Mouse (Mus musculus) macrophage (primary cell): ENCODE measurements around the gene Klk1b8. TPM values are rescaled to one million over a fixed set of nuclear protein-coding genes. Genes with fewer than 3 reads are reported as not detected.
"Not testable (repeated sequence)": the region's sequence is repeated elsewhere in the genome, so short reads cannot be mapped to it uniquely, and the experiment has no call there.

ENCODE experiments used
- H3K27ac ChIP-seq: fragments of 350-480 bp; formaldehyde crosslinking; 2 replicates; pipeline ENCODE4 v1.9.0; 2021
- H3K36me3 ChIP-seq: fragments of 350-480 bp; formaldehyde crosslinking; 2 replicates; pipeline ENCODE4 v1.9.0; 2021; ENCODE audit errors: inconsistent target
- H3K4me3 ChIP-seq: fragments of 350-480 bp; formaldehyde crosslinking; 2 replicates; pipeline ENCODE4 v1.9.0; 2021; ENCODE audit errors: inconsistent target
- H3K79me2 ChIP-seq: fragments of 350-480 bp; formaldehyde crosslinking; 2 replicates; pipeline ENCODE4 v1.9.0; 2021; ENCODE audit errors: inconsistent target
- WGBS: methylation state at CpG from one replicate; pipeline ENCODE4 v1.1.7; 2026; ENCODE audit warnings: inconsistent platforms; ENCODE audit not compliant: missing documents; 5-methylcytosine and 5-hydroxymethylcytosine counted together
- polyA plus RNA-seq: library from polyadenylated mRNA; stranded (reverse); fragments of 250-400 nt; gene quantifications from 3 replicates; pipeline ENCODE4 v1.2.4, GENCODE M21; 2018; ENCODE audit warnings: inconsistent platforms

Klk1b8 gene
- polyA plus RNA-seq, 1 experiment from 2014 or later = not detected

DNA sequence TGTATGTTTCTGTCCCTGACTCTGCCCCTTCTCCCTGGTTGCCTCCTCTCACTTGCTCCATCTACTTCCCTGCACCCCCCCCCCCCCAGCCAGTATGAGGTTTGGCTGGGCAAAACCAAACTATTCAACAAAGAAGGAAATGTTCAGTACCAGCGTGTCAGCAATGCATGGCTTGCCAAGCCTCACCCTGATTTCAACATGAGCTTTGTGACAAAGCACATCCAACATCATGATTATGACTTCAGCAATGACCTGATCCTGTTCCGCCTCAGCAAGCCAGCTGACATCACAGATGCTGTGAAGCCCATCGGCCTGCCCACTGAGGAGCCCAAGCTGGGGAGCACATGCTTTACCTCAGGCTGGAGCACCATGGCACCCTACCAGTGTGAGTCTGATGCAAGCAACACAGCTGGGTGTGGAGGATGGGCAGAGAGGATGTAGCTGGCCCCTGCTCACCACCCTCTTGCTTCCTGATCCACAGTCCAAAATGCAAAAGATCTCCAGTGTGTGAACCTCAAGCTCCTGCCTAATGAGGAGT, 5.7 kb upstream of the Klk1b8 start:
- Histone ChIP-seq H3K27ac (no peak overlapping the region; the same call in none of the 2 replicates), H3K79me2 (no peaks in the 10 kb centered on the region), H3K36me3 (no peaks in the 10 kb centered on the region), H3K4me3 (no peak overlapping the region)
- 58% methylated on average over 3 of the region's 3 CpGs for WGBS

DNA sequence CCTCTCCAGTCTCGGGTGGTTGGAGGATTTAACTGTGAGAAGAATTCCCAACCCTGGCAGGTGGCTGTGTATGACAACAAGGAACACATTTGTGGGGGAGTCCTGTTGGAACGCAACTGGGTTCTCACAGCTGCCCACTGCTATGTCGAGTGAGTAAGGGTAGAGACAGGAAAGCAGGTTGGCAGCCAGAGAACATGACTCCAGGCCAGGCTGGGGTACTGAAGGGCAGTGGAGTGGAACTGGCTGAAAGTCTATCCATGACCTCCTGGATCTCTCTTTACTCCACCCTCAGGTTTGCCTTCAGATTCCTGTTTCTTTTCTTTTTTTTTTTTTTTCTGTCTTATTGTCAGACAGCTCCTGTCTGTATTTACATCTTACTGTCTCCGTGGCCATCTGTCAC, 2.2 kb downstream of the Klk1b8 start:
- H3K36me3 ChIP-seq = no peaks in the 10 kb centered on the region
- H3K27ac ChIP-seq = no peak overlapping the region
- no peak overlapping the region for H3K4me3 ChIP-seq
- no peaks in the 10 kb centered on the region for H3K79me2 ChIP-seq
- WGBS = 75% methylated on average over 4 of the region's 4 CpGs

- WGBS = 70% methylated on average over 3 of the region's 3 CpGs
- Histone ChIP-seq H3K36me3 (no peaks in the 10 kb centered on the region), H3K27ac (peak within 1 kb of the TSS; percentile 8; the same call in 1 of the 2 replicates), H3K4me3 (no peak within 1 kb of the TSS), H3K79me2 (no peaks in the 10 kb centered on the region)
Observed at GRCm38 (mm10) chr7:43966451-43966850, 16.0 kb downstream of the Klk1b8 start, which contains the start of gene Klk1b1. Gene Klk1b1 (plus strand): TSS chr7:43966751.

DNA sequence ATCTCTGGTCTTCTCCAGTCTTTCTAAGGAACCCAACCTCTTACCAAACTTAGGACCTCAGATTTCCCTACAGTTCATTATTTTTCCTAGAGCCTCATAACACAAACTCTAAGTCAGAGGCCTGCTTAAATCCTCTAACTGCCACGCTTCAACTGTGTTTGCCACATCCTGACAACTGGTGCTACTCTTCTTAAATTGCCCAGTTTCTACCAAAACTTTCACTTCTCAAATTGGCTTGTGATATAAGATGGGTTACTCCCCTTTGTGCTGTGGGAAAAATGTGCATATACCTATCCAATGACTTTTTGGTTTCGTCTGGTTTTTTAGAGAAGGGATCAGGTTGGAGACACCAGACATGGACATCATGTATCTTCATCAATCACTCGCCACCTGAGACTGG, 16.6 kb downstream of the Klk1b8 start:
- Histone ChIP-seq H3K36me3 (no peaks in the 10 kb centered on the region), H3K79me2 (no peaks in the 10 kb centered on the region), H3K4me3 (no peak overlapping the region), H3K27ac (peak overlapping the region; percentile 8; the same call in 1 of the 2 replicates)
- WGBS = 57% methylated on average over 3 of the region's 3 CpGs

- 46% methylated on average over 2 of the region's 2 CpGs for WGBS
- H3K4me3 ChIP-seq = no peak overlapping the region
- no peaks in the 10 kb centered on the region for H3K36me3 ChIP-seq
- peak overlapping the region; percentile 8; the same call in 1 of the 2 replicates for H3K27ac ChIP-seq
- no peaks in the 10 kb centered on the region for H3K79me2 ChIP-seq
Observed at GRCm38 (mm10) chr7:43967612-43968011, 17.1 kb downstream of the Klk1b8 start.

DNA sequence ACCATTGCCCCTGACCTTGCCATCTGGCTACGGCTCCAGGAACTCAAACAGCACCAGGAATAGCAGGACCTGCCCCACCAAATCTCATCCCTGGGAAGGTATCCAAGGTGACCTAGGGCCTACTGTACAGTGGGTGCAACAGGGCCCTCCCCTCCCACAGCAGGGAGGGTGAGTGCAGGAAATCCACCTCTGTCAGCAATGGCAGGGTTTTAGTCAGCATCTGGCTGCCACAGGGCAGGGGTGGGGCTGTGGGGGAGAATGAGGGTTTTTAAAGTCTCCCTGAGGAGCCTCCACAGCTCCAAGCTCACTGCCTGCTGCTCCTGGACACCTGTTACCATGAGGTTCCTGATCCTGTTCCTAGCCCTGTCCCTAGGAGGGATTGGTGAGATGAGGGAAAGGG, 25.3 kb downstream of the Klk1b8 start, which contains the start of gene Klk1b9:
Klk1b9 (plus strand) TSS at position 301 of the 400 bp plus-strand sequence.
- H3K36me3 ChIP-seq = not testable (repeated sequence)
- 100% methylated on average over 1 of the region's 1 CpGs for WGBS

GRCm38 (mm10) chr7:43985657-43986056, 35.2 kb downstream of the Klk1b8 start:
- H3K4me3 ChIP-seq = no peak overlapping the region
- H3K27ac ChIP-seq = peak overlapping the region; percentile 42
- no peaks in the 10 kb centered on the region for H3K36me3 ChIP-seq
- H3K79me2 ChIP-seq = no peaks in the 10 kb centered on the region

More for the DNA sequence above, 25.3 kb downstream of the Klk1b8 start, which contains the start of gene Klk1b9:
- H3K27ac ChIP-seq, H3K79me2 ChIP-seq, H3K4me3 ChIP-seq: not testable (repeated sequence)

DNA sequence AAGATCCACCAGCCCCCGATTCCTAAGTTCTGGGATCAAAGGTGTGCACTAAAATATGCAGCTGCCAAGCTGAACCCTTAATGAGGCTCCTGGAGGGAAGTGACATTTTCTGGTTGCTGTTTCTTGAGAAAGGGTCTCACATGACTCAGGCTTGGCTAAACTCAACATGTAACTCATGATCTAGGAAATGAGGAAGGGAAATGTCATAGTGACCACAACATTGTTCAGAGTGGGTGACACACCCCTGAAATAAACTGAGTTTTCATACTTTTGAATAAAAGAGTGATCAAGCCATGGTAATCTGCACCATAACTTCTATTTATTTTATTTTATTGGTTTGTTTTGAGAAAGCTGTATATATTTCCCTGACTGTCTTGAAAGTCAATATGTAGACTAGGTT, 44.4 kb downstream of the Klk1b8 start:
- H3K79me2 ChIP-seq, H3K4me3 ChIP-seq, H3K36me3 ChIP-seq: not testable (repeated sequence)
- WGBS = no CpG with 5 or more reads among the region's 1 CpGs
- peak overlapping the region; percentile 85 for H3K27ac ChIP-seq

DNA sequence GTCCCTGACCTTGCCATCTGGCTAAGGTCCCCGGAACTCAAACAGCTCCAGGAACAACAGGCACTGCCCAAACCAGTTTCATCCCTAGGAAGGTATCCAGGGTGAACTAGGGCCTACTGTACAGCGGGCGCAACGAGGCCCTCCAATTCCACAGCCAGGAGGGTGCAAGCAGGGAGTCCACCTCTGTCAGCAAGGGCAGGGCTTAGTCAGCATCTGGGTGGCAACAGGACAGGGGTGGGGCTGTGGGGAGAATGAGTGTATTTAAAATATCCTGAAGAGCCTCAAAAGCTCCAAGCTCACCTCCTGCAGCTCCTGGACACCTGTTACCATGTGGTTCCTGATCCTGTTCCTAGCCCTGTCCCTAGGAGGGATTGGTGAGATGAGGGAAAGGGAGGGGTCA, 45.1 kb downstream of the Klk1b8 start, which contains the start of gene Klk1b11:
Klk1b11 (plus strand) TSS at position 301 of the 400 bp plus-strand sequence.
- H3K4me3 ChIP-seq, H3K36me3 ChIP-seq, H3K79me2 ChIP-seq: not testable (repeated sequence)
- H3K27ac ChIP-seq = peak within 1 kb of the TSS; percentile 85
- WGBS = 83% methylated on average over 4 of the region's 4 CpGs

Other genes with a start within 250 kb of the Klk1b8 start
- not detected in 3 replicates for gene Klk13, start 238.1 kb upstream of the Klk1b8 start, polyA plus RNA-seq
- not detected in 3 replicates for gene Klk12, start 181.8 kb upstream of the Klk1b8 start, polyA plus RNA-seq
- gene Klk11, start 176.1 kb upstream of the Klk1b8 start, polyA plus RNA-seq = not detected in 3 replicates
- not detected in 3 replicates for gene Klk10, start 169.6 kb upstream of the Klk1b8 start, polyA plus RNA-seq
- not detected in 3 replicates for gene Klk9, start 158.8 kb upstream of the Klk1b8 start, polyA plus RNA-seq
- not detected in 3 replicates for gene Klk8, start 153.1 kb upstream of the Klk1b8 start, polyA plus RNA-seq
- not detected in 3 replicates for gene Klk7, start 139.4 kb upstream of the Klk1b8 start, polyA plus RNA-seq
- not detected in 3 replicates for gene Klk6, start 126.2 kb upstream of the Klk1b8 start, polyA plus RNA-seq
- gene Klk5, start 108.7 kb upstream of the Klk1b8 start, polyA plus RNA-seq = not detected in 3 replicates
- gene Klk4, start 69.5 kb upstream of the Klk1b8 start, polyA plus RNA-seq = not detected in 3 replicates
- not detected in 3 replicates for gene Klk15, start 16.9 kb upstream of the Klk1b8 start, polyA plus RNA-seq
- gene Klk1b1, start 16.1 kb downstream of the Klk1b8 start, polyA plus RNA-seq = 0.91 to 5.8 TPM (median 2.6 TPM) in 3 replicates
- 0.40 TPM in 1 of 3 replicates, not detected in the others for gene Klk1b9, start 25.4 kb downstream of the Klk1b8 start, polyA plus RNA-seq
- 8.0 to 74.1 TPM (median 17.4 TPM) in 3 replicates for gene Klk1b11, start 45.2 kb downstream of the Klk1b8 start, polyA plus RNA-seq
- not detected in 3 replicates for gene Klk1b26, start 61.5 kb downstream of the Klk1b8 start, polyA plus RNA-seq
- 0.66 to 0.87 TPM in 2 of 3 replicates, not detected in the other for gene Klk1b27, start 101.6 kb downstream of the Klk1b8 start, polyA plus RNA-seq
- not detected in 3 replicates for gene Klk1b21, start 151.7 kb downstream of the Klk1b8 start, polyA plus RNA-seq
- gene Klk1b22, start 162.0 kb downstream of the Klk1b8 start, polyA plus RNA-seq = not detected in 3 replicates
- gene Klk1b16, start 186.1 kb downstream of the Klk1b8 start, polyA plus RNA-seq = not detected in 3 replicates
- gene Klk1b24, start 237.6 kb downstream of the Klk1b8 start, polyA plus RNA-seq = not detected in 3 replicates
- gene Klk1b3, start 247.5 kb downstream of the Klk1b8 start, polyA plus RNA-seq = not detected in 3 replicates